Mouse (Mus musculus) heart, postnatal 0 days (tissue): ENCODE results near the gene Cep104. TPM values are rescaled to one million over a fixed set of nuclear protein-coding genes. Genes with fewer than 3 reads are reported as not detected.

Experiments used
- ATAC-seq: fragments of 200-750 bp; cut with Nextera tagmentation; 2 replicates; pipeline ENCODE4 v1.8.0; 2017; ENCODE audit warnings: low read depth, moderate number of reproducible peaks, moderate library complexity; ENCODE audit not compliant: insufficient read depth
- DNase-seq: peaks from one replicate; pipeline ENCODE4 v3.0.0-alpha.2; 2016; ENCODE audit warnings: low spot score
- H3K27ac ChIP-seq: fragments of 300-500 bp; sonication (generic); 2 replicates; pipeline ENCODE4 v1.5.1; 2014; ENCODE audit warnings: low read depth, mild to moderate bottlenecking
- H3K27me3 ChIP-seq: fragments of 300-500 bp; sonication (generic); 2 replicates; pipeline ENCODE4 v1.6.1; 2014; ENCODE audit warnings: low read length, mixed read lengths; ENCODE audit not compliant: control insufficient read depth, insufficient read depth
- H3K36me3 ChIP-seq: fragments of 300-500 bp; sonication (generic); replicated peaks from 2 replicates; pipeline ENCODE4 v1.6.1; 2014; ENCODE audit warnings: low read length, mixed read lengths; ENCODE audit not compliant: control insufficient read depth, insufficient read depth
- H3K4me1 ChIP-seq: fragments of 300-500 bp; sonication (generic); 2 replicates; pipeline ENCODE4 v1.6.1; 2014; ENCODE audit warnings: antibody characterized with exemption; ENCODE audit not compliant: control insufficient read depth, insufficient read depth
- H3K4me2 ChIP-seq: fragments of 300-500 bp; sonication (generic); 2 replicates; pipeline ENCODE4 v1.6.1; 2014; ENCODE audit warnings: low read depth, mild to moderate bottlenecking, low read length, moderate library complexity
- H3K4me3 ChIP-seq: fragments of 300-500 bp; sonication (generic); 2 replicates; pipeline ENCODE4 v1.5.1; 2014; ENCODE audit warnings: low read depth, low read length
- H3K9ac ChIP-seq: fragments of 300-500 bp; sonication (generic); replicated peaks from 2 replicates; pipeline ENCODE4 v1.6.1; 2014; ENCODE audit warnings: low read depth, low read length, mixed read lengths
- H3K9me3 ChIP-seq: fragments of 300-500 bp; sonication (generic); replicated peaks from 2 replicates; pipeline ENCODE4 v1.6.1; 2016; ENCODE audit warnings: low read length; ENCODE audit not compliant: control insufficient read depth
- CTCF ChIP-seq: IDR thresholded peaks from 2 replicates; pipeline ENCODE4 v1.5.1; 2016; ENCODE audit warnings: antibody characterized with exemption, control low read depth, low read depth
- EP300 ChIP-seq: IDR thresholded peaks from 2 replicates; pipeline ENCODE4 v1.6.1; 2016; ENCODE audit warnings: antibody characterized with exemption, low read depth
- WGBS: fragments of 180-500 bp; shearing (Covaris S2); extraction: QIAGEN DNeasy Blood & Tissue Kit; methylation state at CpG from one replicate; pipeline ENCODE4 v1.1.7; 2014; 5-methylcytosine and 5-hydroxymethylcytosine counted together
- polyA plus RNA-seq: library from polyadenylated mRNA; unstranded; fragments of >200 nt; fragmentation: Nextera tagmentation; extraction: Ambion mirVana; gene quantifications from 2 replicates; pipeline ENCODE4 v1.2.1, GENCODE M21; 2015
- total RNA-seq: library from RNA; depleted of rRNA; stranded (reverse); fragments of >200 nt; gene quantifications from 2 replicates; pipeline ENCODE4 v1.2.3, GENCODE M21; 2014; ENCODE audit warnings: low replicate concordance

The Cep104 gene
- total and polyA plus RNA-seq, 2 experiments from 2014 or later, result 9.2 to 11.3 TPM

GRCm38 (mm10) chr4:153968063-153968462, 6.9 kb upstream of the Cep104 start:
- Histone ChIP-seq H3K4me2 (no peak overlapping the region), H3K4me1 (no peaks in the 10 kb centered on the region), H3K4me3 (no peak overlapping the region), H3K27me3 (no peaks in the 10 kb centered on the region), H3K36me3 (peaks cover 62% of the 10 kb centered on the region), H3K9ac (no peak overlapping the region), H3K27ac (no peak overlapping the region), H3K9me3 (no peaks in the 10 kb centered on the region)
- WGBS, result 69% methylated on average over 2 of the region's 2 CpGs
- ATAC-seq (no peak), DNase-seq (no peak)
- TF ChIP-seq EP300 (no peak), CTCF (no peak)

GRCm38 (mm10) chr4:153975292-153975662, 283 bp downstream of the Cep104 start:
- peak overlapping the region; percentile 84 for H3K4me3 ChIP-seq
- peak overlapping the region; percentile 98 for H3K4me2 ChIP-seq
- no peak for TF ChIP-seq EP300
- no peak for TF ChIP-seq CTCF
- DNase-seq (no peak), ATAC-seq (peak; percentile 54)
- under 1% methylated on average over 32 of the region's 33 CpGs for WGBS
- H3K4me1 ChIP-seq, result peaks cover 10% of the 10 kb centered on the region; the same call in 1 of the 2 replicates
- peaks cover 27% of the 10 kb centered on the region; the same call in 1 of the 2 replicates for H3K36me3 ChIP-seq
- peak overlapping the region; percentile 40; the same call in 1 of the 2 replicates for H3K27ac ChIP-seq
- H3K27me3 ChIP-seq, result no peaks in the 10 kb centered on the region
- no peaks in the 10 kb centered on the region for H3K9me3 ChIP-seq
- peak overlapping the region; percentile 82 for H3K9ac ChIP-seq

- Histone ChIP-seq H3K9ac (peak overlapping the region; percentile 82), H3K4me3 (peak overlapping the region; percentile 84), H3K4me2 (peak overlapping the region; percentile 98), H3K9me3 (no peaks in the 10 kb centered on the region), H3K36me3 (peaks cover 27% of the 10 kb centered on the region), H3K4me1 (peaks cover 10% of the 10 kb centered on the region; the same call in 1 of the 2 replicates), H3K27me3 (no peaks in the 10 kb centered on the region), H3K27ac (no peak overlapping the region)
- no peak for TF ChIP-seq CTCF
- TF ChIP-seq EP300, result no peak
- WGBS, result 37% methylated on average over 6 of the region's 6 CpGs
- DNase-seq (no peak), ATAC-seq (no peak)
Measured at GRCm38 (mm10) chr4:153975768-153976167, 774 bp downstream of the Cep104 start.

GRCm38 (mm10) chr4:153979243-153979642, 4.2 kb downstream of the Cep104 start:
- H3K27ac ChIP-seq, result no peak overlapping the region
- peaks cover 8% of the 10 kb centered on the region; the same call in 1 of the 2 replicates for H3K4me1 ChIP-seq
- H3K9me3 ChIP-seq, result no peaks in the 10 kb centered on the region
- H3K4me3 ChIP-seq, result no peak overlapping the region
- WGBS, result 80% methylated on average over 10 of the region's 10 CpGs
- peaks cover 50% of the 10 kb centered on the region for H3K36me3 ChIP-seq
- no peaks in the 10 kb centered on the region for H3K27me3 ChIP-seq
- ATAC-seq (no peak), DNase-seq (no peak)
- TF ChIP-seq CTCF, result no peak
- no peak for TF ChIP-seq EP300
- H3K4me2 ChIP-seq, result no peak overlapping the region
- H3K9ac ChIP-seq, result no peak overlapping the region

- no peak overlapping the region for H3K4me2 ChIP-seq
- H3K36me3 ChIP-seq, result peaks cover 62% of the 10 kb centered on the region
Measured at GRCm38 (mm10) chr4:153980470-153980869, 5.5 kb downstream of the Cep104 start.

GRCm38 (mm10) chr4:153992715-153993114, 17.7 kb downstream of the Cep104 start:
- 85% methylated on average over 10 of the region's 10 CpGs for WGBS
- TF ChIP-seq CTCF (no peak), EP300 (no peak)

More at GRCm38 (mm10) chr4:153980470-153980869, 5.5 kb downstream of the Cep104 start:
- DNase-seq, result no peak
- ATAC-seq, result no peak
- Histone ChIP-seq H3K4me1 (peaks cover 7% of the 10 kb centered on the region; the same call in 1 of the 2 replicates), H3K9ac (no peak overlapping the region), H3K27ac (no peak overlapping the region), H3K4me3 (no peak overlapping the region), H3K9me3 (no peaks in the 10 kb centered on the region), H3K27me3 (no peaks in the 10 kb centered on the region)
- TF ChIP-seq EP300 (no peak), CTCF (no peak)
- 91% methylated on average over 11 of the region's 11 CpGs for WGBS

More at GRCm38 (mm10) chr4:153992715-153993114, 17.7 kb downstream of the Cep104 start:
- Histone ChIP-seq H3K36me3 (peaks cover 87% of the 10 kb centered on the region), H3K9me3 (no peaks in the 10 kb centered on the region), H3K27ac (no peak overlapping the region), H3K27me3 (no peaks in the 10 kb centered on the region), H3K9ac (no peak overlapping the region), H3K4me3 (no peak overlapping the region), H3K4me1 (no peaks in the 10 kb centered on the region), H3K4me2 (no peak overlapping the region)
- no peak for DNase-seq
- no peak; the same call in 1 of the 2 replicates for ATAC-seq
